Mouse (Mus musculus) spleen, postnatal 36 days (tissue): ENCODE data around the gene Slc25a27.

Experiments used
- DNase-seq, 2 experiments: peaks; one replicate each; pipeline ENCODE4 v3.0.0; 2022; ENCODE audit warnings: low spot score in 2 of 2, mixed read lengths in 1 of 2

Slc25a27 gene

DNA sequence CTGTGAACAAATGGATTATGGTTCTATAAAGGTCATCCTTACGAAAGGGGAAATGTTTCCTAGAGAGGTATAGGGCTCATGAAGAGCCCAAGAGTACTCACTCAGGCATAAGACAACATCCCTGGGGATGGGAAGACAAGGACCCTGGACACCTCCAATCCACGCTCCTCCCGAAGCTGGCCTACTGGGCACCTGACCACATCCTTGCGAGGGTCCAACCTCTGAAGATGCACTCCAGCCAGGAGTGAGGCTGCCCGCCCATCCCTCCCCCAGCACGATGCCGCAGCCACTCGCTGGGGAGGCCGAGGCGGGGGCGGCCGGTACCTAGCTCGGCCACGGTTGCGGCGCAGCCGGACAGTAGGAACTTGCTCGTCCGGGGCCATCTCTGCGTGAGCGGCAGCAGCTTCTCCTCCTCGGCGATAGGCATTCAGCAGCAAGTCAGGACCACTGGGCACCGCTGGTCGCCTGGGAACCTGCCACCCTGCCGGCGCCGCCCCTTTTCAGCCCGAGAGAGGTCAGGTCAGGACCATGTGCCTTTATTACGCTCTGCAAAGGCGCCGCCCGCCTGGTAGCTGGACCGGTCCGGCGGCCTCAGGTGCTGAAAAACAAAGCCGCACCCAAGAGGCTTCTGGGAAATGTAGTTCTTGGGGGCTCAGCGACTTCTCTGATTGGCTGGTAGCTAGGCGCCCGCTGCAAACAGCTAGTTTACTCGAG lies at the start of gene Slc25a27:
TSS of gene Slc25a27 (minus strand) at position 639 of the 714 bp plus-strand sequence.
- DNase-seq, result peak; percentile 90

DNA sequence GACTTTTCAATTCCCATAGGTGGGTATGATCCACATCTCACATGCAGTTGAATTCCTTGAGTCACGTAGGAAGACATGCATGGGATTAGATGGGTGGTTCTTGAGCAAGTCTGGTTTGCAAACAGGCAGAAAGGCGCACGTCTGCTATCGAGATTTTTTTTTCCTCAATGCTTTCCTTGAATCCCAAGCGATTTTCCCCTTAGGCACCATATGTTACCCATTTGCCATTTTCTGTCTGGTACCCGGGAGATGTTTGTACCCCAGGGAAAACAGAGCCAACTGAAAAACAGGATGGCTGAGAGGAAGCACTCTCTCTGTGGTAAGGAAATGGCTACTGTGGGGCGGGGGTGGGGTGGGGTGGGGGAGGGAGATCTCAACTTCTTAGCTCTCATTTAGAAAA lies 49.6 kb upstream of the Slc25a27 start:
- no peak for DNase-seq

DNA sequence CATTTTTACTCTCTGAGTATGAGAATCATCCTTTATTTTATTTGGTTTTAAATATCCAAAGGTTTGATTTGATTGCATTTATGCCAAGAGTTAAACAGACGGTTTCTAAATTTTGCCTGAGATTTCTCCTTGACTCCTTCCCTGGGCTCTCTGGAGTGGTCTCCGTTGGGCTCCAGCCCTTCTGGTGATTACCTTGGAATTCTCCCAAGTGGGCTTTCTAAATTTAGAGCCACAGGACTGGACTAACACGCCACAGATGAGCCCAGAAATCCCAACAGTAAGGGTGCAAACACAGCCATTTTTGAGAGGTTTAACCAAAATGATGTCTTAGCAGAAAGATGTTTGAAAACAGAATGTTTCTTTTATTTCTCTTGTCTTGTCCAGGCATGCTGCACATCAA lies 47.2 kb upstream of the Slc25a27 start:
- no peak for DNase-seq

GRCm38 (mm10) chr17:43711557-43712352 lies 44.7 kb upstream of the Slc25a27 start:
- no peak for DNase-seq

DNA sequence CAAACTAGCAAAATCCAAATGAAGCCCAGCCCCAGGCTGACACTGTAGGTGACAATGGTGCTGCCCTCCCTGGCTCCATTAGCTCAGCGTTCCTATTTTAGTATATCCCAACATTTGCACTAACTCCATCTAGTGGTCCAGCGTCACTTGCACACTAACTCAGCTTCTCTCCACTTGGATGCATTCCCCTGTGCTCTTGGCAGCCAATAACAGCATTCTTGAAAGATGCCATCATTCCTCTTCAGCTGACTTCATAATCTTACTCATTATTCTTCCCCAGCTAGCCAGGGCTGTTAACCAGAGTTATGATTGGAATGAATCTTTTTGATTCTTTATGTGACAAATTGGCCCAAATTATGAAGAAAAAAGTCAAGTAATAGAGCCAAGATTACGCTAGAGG lies 40.2 kb upstream of the Slc25a27 start:
- no peak for DNase-seq

GRCm38 (mm10) chr17:43706749-43707148 lies 39.7 kb upstream of the Slc25a27 start:
- no peak for DNase-seq

DNA sequence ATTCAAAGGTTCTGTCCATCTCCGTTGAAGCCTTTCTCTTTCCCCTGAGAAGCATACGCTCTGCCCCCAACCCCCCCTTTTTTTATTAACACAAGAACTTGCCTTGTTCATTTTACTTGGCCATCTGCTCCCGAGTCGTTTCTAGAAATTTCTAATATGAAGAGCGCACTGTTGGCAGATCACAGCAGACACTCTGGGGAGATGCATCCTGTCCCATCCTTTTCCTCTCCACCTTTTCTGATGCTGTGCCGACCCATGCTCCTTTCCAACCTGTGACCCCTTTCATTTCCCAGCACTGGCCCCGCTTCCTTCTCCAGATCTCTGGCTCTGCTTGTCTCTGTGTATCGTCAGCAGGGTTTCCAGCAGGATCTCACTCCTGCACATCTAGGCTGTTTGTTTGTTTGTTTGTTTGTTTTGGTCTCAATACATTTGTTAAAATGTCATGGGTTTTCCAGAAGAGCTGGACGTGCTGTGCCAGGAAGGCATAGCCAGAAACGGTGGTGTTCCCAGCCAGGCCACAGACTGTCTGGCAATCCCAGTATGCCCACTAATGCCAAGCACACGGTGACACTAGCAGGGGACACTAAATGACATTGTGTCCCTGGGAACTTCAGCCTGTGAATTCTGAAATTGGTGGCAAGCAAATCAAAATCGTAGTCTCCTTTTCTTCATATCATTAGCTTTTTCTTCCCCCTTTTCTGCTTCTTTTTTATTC lies 37.4 kb upstream of the Slc25a27 start:
- no peak for DNase-seq

DNA sequence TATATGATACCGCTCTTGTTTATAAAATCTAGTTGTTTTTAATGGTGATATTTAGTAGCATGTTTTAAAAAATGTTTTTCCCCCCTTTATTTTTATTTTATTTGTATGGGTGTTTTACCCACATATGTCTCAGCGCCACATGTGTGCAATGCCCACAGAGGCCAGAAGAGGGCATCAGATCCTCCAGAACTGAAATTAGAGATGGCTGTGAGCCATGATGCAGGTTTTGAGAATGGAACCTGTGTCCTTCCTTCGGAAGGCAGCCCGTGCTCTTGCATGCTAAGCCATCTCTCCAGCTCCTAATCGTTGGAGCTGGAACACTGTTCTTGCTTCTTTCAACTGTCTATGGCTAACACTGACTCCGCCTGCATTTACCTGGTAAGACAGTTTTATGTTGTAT lies 34.0 kb upstream of the Slc25a27 start:
- DNase-seq, result peak in 1 of 2 experiments; percentile 10

DNA sequence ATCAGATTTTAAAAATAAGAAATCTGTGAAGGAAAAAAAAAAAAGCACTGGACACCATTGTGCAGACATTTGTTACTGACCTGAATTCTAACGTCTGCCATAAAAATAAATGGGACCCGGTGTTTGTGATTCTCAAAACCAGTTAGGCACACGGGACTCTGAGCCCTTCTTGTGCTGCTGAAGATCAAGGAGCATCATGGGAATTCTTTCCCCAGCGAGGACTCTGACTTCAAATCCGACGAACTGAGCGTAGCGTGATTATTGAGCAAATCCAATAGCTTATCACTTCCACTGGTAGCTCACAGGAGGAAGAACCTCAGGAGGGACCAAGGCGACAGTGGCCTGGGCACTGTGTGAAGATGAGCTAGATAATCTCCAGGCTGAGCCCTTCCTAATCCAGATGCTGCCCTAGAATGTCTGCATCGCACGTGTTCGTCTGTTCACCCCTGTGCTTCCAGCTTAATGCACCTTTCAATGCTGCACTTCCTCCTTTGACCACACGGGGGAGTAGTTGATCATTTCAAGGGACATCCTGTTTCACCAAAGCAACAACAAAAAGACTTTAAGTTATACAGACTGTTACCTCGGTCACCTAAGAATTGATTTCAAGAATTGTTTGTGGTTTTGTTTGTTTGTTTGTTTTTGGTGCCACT lies 32.1 kb upstream of the Slc25a27 start:
- DNase-seq, result peak; percentile 31 to 55

- DNase-seq, result no peak
Observed at GRCm38 (mm10) chr17:43689591-43689990, 22.6 kb upstream of the Slc25a27 start.

DNA sequence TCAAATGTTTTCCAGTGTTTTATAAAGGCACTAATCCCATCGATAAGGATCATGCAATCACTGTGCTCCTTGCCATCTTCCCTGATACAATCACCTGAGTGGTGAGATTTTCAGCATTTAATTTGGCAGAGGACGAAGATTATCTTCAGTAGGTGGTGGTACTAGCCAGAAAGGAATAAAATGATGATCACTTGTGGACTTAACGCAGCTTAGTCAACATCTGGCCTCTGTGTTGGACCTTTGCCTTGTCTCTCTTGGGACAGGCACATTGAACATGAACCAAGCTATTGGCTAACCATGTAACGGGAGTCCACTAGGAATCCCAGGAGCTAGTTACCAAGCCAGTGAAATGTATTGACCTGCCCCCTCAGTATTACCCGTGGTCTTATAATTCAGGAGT lies 17.6 kb upstream of the Slc25a27 start:
- DNase-seq, result no peak

GRCm38 (mm10) chr17:43684086-43684485 lies 17.1 kb upstream of the Slc25a27 start:
- no peak for DNase-seq

DNA sequence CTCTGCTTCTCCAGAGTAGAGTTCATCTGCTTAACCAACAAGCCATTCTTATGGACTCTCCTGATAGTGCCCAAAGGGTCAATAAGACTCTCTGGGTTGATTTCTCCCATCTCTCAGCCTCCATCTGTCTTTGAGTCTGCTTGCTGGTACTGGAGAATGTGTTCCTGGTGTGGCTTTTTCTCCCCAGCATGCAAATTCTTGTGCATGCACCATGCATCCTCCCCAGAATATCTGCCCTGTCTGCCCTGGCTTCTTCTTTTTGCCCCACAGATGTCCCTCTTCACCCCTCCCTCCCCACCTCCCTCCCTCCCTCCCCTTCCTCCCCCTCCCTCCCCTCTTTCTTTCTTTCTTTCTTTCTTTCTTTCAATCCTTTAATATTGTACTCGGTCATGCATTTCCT lies 10.3 kb upstream of the Slc25a27 start:
- peak; percentile 62 to 66 for DNase-seq

DNA sequence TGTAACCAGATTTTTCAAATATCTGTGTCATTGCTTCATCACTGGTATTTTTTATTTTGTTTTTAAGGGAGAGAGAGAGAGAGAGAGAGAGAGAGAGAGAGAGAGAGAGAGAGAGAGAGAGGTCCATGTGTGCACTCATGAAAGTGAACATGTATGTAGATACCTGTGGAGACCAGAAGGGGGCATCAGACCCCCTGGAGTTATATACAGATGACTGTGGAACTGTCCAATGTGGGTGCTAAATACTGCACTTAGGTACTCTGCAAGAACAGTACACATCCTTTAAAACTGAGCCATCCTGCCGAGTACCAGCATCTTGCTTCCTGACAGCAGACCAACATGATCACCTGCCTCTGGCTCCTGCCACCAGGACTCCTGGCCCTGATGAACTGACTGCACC lies 9.2 kb upstream of the Slc25a27 start:
- DNase-seq, result no peak

DNA sequence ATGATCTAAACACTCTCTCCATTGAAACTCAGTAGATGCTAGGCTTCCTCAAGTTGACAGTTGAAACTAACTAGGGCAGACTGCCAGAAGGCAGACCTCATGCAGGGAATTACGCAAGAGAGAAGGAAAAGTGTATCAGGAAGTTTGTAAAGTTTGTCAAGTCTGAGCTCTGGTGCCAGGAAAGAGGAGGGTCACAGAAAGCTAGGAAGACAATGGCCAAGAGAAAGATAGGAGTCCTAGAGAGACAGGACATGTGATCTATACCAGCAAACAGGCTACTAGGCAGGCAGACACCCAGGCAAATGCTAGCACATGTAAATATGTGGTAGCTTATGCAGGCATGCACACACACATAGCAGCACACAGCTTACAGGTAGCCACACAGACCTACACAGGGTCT lies 8.2 kb upstream of the Slc25a27 start:
- no peak for DNase-seq

GRCm38 (mm10) chr17:43671907-43672306 lies 4.9 kb upstream of the Slc25a27 start:
- no peak for DNase-seq

DNA sequence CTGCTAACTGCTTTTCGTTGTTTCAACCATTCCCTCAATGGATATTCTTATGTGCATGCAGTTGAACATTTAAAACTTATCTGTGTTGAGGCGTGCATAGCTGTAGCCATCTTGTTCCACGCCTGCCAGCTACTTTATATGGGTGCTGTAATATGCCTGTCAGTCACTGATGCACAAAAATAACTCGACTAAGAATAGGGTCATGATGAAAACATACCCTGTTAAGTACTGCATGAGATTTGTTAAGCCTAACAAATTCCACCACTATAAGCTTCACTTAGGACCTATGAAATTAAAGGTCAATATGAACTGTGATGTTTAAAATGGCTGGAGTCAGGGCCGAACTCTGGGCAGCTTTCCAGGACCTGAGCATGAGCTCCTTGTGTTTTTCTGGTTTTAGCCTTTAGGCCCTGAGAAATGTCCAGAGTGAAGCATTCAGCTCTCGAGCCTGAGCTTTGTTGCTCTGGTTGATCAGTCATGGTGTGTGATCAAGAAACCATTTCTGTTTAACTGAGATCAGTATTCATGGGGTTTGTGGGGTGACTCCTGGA lies 2.2 kb upstream of the Slc25a27 start:
- DNase-seq, result no peak

- no peak for DNase-seq
Observed at GRCm38 (mm10) chr17:43667290-43667843, 353 bp upstream of the Slc25a27 start, which contains the start of gene Cyp39a1. Gene Cyp39a1 (plus strand): TSS chr17:43667425.

- no peak for DNase-seq
Observed at GRCm38 (mm10) chr17:43651314-43652046, 15.5 kb downstream of the Slc25a27 start.

DNA sequence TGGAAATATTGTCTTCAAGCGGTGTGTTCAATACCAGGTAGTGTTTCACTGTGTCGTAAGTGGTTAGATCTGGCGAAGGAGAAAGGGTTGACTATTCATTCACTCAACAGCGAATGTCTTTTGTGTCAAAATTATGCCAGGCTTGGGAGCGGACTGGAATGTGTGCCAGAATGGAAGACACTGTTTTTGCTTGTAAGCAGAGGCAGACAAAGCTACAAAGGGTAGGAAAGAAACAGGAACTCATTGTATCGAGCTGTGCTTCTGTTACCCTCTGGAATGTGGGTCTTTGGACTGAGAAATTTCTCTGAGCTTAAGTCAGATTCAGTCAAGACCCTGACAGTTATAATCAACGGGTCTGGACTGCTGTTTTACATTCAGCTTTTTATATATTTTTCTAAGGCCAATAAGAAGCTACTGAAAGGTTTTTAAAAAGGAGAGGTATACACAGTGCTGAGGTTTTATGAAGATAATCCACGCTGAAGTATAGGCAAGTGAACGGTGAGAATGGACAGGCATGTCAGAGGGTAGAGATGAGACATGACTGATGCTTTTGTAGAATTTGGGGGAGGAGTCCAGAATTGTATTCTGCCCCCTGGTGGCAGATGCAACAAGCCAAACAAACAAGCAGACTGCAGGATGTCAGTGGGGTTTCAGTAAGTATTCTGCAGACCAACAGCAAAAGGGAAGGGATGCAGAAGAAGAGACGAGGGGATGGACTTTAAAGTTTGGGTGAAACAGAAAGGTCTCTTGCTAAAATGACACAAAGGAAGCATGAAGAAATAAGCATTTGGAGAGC lies 17.2 kb downstream of the Slc25a27 start:
- DNase-seq, result no peak
